Mouse (Mus musculus) small intestine, adult 2 months (tissue): ENCODE measurements at regions not wholly inside any gene's neighbourhood (a gene's known extent, or its start where the extent isn't known, plus 50 kb on each side); places are given as distances from the start of the nearest gene placed in this dataset.

Experiments
- H3K27ac ChIP-seq: fragments of 200-500 bp; 2 replicates; pipeline ENCODE4 v1.5.1; 2012; ENCODE audit warnings: low read depth, low read length, control low read depth, inconsistent platforms; ENCODE audit not compliant: insufficient read depth
- H3K27me3 ChIP-seq: fragments of 200-500 bp; 2 replicates; pipeline ENCODE4 v1.6.1; 2012; ENCODE audit warnings: mild to moderate bottlenecking, moderate library complexity, low read length, inconsistent platforms; ENCODE audit not compliant: control insufficient read depth, insufficient read depth
- H3K36me3 ChIP-seq: fragments of 200-500 bp; 2 replicates; pipeline ENCODE4 v1.6.1; 2012; ENCODE audit warnings: mild to moderate bottlenecking, low read length, control low read depth, inconsistent platforms; ENCODE audit not compliant: control insufficient read depth, insufficient read depth
- H3K4me1 ChIP-seq: fragments of 200-500 bp; 2 replicates; pipeline ENCODE4 v1.6.1; 2012; ENCODE audit warnings: low read length, inconsistent platforms, mixed read lengths; ENCODE audit not compliant: control insufficient read depth, insufficient read depth, insufficient read length
- H3K4me3 ChIP-seq: fragments of 200-500 bp; 2 replicates; pipeline ENCODE4 v1.5.1; 2012; ENCODE audit warnings: low read depth, mild to moderate bottlenecking, control low read depth, inconsistent platforms, low read length, moderate library complexity
- CTCF ChIP-seq: fragments of 200-500 bp; IDR thresholded peaks from 2 replicates; pipeline ENCODE4 v1.5.1; 2012; ENCODE audit warnings: low read depth, mild to moderate bottlenecking, control low read depth, inconsistent platforms, low read length, moderate library complexity, mixed read lengths; ENCODE audit not compliant: insufficient replicate concordance, insufficient read length; ENCODE audit errors: extremely low read depth
- POLR2A ChIP-seq: fragments of 200-500 bp; IDR thresholded peaks from 2 replicates; pipeline ENCODE4 v1.6.1; 2012; ENCODE audit warnings: low read depth, mild to moderate bottlenecking, control low read depth, inconsistent platforms, low read length, moderate library complexity
- WGBS: fragments of 180-500 bp; shearing (Covaris S2); methylation state at CpG from one replicate; pipeline ENCODE4 v1.1.7; 2018; 5-methylcytosine and 5-hydroxymethylcytosine counted together

- WGBS, result 31% methylated on average over 6 of the region's 6 CpGs
- Histone ChIP-seq H3K4me3 (no peak overlapping the region), H3K27me3 (no peaks in the 10 kb centered on the region), H3K36me3 (no peaks in the 10 kb centered on the region), H3K27ac (peak overlapping the region; percentile 97), H3K4me1 (peaks cover 32% of the 10 kb centered on the region)
- peak; percentile 14; the same call in 1 of the 2 replicates for TF ChIP-seq CTCF
- no peak for TF ChIP-seq POLR2A
These were observed 60.2 kb downstream of the Calml3 start for GRCm38 (mm10) chr13:3743692-3744457.

DNA sequence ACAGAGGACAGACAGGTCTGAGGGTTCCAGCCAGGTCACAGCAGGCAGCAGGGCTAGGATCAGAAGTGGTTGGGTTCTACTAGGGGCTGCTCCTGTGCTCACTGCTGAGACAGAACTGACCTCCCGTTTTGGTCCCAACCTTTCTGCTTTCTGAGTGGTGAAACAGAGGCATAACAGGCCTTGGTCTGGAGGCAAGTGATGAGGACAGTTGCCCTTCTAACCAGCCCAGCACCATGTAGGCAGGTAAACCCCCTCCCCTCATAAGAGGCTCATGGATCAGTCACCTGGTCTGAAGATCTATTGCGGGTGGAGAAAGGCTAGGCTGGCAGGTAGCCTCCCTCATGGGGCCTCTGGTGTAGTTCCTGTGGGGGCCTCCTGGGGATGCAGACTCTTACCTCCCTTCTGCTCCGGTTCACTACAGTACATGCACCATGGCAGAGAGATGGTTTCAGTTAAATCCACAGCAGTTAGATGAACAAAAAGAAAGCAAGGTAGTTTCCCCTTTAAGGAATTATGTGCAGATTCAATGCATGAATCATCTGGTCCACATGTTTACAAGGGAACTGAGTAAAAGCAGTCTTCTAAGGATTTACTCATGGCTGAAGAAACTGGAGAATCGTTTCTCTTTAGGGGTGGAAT, 61.2 kb downstream of the Calml3 start:
- no peak for TF ChIP-seq CTCF
- TF ChIP-seq POLR2A, result no peak
- H3K27me3 ChIP-seq, result no peaks in the 10 kb centered on the region
- WGBS, result 16% methylated on average over 4 of the region's 4 CpGs
- H3K27ac ChIP-seq, result 0 out of 2 replicates have a peak overlapping the region, but pooled peaks have one; percentile 6
- no peaks in the 10 kb centered on the region for H3K36me3 ChIP-seq
- peaks cover 32% of the 10 kb centered on the region for H3K4me1 ChIP-seq
- no peak overlapping the region for H3K4me3 ChIP-seq

GRCm38 (mm10) chr13:3742094-3742730, 61.9 kb downstream of the Calml3 start:
- no peak overlapping the region for H3K4me3 ChIP-seq
- H3K27me3 ChIP-seq, result no peaks in the 10 kb centered on the region
- no peak for TF ChIP-seq CTCF
- TF ChIP-seq POLR2A, result no peak
- H3K4me1 ChIP-seq, result peaks cover 29% of the 10 kb centered on the region
- 47% methylated on average over 2 of the region's 2 CpGs for WGBS
- H3K36me3 ChIP-seq, result no peaks in the 10 kb centered on the region
- no peak overlapping the region for H3K27ac ChIP-seq

DNA sequence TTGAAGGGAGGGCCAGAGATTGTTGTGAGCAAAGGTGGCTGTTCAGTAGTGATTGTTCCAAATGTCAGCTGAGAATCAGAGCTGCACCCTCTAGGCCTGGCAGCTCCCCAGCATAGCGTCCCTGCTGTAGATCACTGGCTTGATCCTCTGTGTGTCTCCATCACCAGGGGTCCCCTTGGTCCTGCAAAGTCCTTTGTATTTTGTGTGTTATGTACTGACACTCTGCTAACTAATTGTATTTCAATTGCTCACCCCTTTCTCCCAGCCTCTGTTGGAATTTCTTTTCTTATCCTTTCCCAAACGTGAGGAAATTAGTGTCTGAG, 73.5 kb downstream of the Calml3 start:
- TF ChIP-seq CTCF (no peak), POLR2A (no peak)
- WGBS, result 24% methylated on average over 2 of the region's 2 CpGs
- H3K27ac ChIP-seq, result no peak overlapping the region; the same call in 1 of the 2 replicates
- H3K4me1 ChIP-seq, result peaks cover 18% of the 10 kb centered on the region; the same call in 1 of the 2 replicates
- no peaks in the 10 kb centered on the region for H3K36me3 ChIP-seq
- no peak overlapping the region for H3K4me3 ChIP-seq
- H3K27me3 ChIP-seq, result no peaks in the 10 kb centered on the region

DNA sequence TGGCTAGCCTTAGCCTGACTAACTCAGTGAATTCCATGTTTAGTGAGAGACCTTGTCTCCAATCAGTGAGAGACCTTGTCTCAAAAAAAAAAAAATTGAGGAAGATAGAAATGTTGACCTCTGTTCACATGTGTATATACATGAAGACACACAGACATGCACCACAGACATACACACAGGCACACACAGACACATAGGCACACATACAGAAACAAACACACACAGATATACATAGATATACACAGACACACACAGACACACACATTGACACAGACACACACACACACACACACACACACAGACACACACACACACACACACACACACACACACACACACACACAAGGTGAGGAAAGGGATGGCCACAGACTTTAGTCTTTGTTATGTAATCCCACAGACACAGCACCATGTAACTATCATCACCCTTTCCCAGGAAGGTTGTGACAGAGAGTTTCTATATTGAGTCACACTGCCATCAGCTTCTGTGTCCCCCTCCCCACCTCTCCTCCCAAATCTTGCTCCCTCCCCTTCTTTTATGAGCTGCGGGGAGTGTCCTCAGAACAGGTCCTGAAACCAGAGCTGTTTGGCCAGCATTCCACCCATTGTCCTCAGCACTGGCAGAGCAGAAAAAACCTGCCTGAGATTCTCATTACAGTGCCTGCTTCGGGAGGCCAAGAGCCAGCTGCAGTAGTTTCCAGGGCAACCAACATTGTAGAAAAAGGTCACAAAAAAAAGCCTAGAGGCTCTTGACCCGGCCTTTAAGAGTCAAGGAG, 74.0 kb downstream of the Calml3 start:
- Histone ChIP-seq H3K4me3 (no peak overlapping the region), H3K27ac (no peak overlapping the region; the same call in 1 of the 2 replicates), H3K27me3 (no peaks in the 10 kb centered on the region), H3K4me1 (peaks cover 18% of the 10 kb centered on the region; the same call in 1 of the 2 replicates), H3K36me3 (no peaks in the 10 kb centered on the region)
- TF ChIP-seq CTCF (no peak), POLR2A (no peak)
- 6% methylated on average over 3 of the region's 3 CpGs for WGBS

DNA sequence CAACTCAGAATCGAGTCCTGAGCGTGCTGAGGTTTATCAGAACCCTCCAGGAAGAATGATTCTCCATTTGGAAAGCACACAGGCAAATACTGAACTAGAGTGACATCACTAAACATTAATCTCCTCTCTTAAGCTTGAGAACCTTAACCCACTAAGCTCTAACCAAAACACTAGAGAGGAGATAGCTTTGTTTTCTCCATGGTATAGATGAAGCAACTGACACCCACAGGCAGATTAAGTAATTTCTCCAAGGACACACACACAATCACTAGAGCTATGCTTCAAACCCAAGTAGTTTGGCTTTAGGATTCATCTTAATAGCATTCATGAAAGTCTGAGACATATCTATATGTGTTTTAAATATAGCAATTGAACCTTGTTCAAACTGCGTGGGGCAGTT, 75.2 kb downstream of the Calml3 start:
- TF ChIP-seq CTCF (no peak), POLR2A (no peak)
- Histone ChIP-seq H3K27me3 (no peaks in the 10 kb centered on the region), H3K4me1 (peaks cover 24% of the 10 kb centered on the region; the same call in 1 of the 2 replicates), H3K36me3 (no peaks in the 10 kb centered on the region), H3K27ac (no peak overlapping the region), H3K4me3 (no peak overlapping the region)
- 84% methylated on average over 3 of the region's 3 CpGs for WGBS

- no peak for TF ChIP-seq POLR2A
- TF ChIP-seq CTCF, result no peak
- Histone ChIP-seq H3K4me1 (peaks cover 28% of the 10 kb centered on the region; the same call in 1 of the 2 replicates), H3K27ac (no peak overlapping the region), H3K27me3 (no peaks in the 10 kb centered on the region), H3K4me3 (no peak overlapping the region), H3K36me3 (no peaks in the 10 kb centered on the region)
- 27% methylated on average over 5 of the region's 5 CpGs for WGBS
These were observed 77.8 kb downstream of the Calml3 start for GRCm38 (mm10) chr13:3726331-3726781.
